Mouse (Mus musculus): ENCODE measurements around the gene G6pc2.

G6pc2 gene

DNA sequence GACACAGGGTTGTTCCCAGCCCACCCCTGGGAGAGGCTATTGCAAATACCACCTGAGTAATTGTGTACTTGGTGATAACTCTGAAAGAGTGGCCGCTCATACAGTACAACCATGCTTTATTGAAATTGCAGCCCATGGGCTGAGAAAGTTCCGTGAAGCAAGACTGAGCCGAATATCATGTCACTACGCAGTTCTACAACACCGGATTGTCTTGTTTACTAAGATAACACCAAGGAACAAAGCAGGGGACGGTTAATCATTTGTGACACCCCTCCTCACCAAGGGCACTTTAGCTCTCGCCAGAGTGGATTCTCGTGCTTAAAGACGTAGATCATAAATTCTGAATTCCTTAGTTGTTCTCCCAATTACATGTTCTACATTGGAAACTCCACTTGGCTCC lies 28.4 kb downstream of the G6pc2 start:
- no peak for DNase-seq (ENCODE audit: low spot score)

DNA sequence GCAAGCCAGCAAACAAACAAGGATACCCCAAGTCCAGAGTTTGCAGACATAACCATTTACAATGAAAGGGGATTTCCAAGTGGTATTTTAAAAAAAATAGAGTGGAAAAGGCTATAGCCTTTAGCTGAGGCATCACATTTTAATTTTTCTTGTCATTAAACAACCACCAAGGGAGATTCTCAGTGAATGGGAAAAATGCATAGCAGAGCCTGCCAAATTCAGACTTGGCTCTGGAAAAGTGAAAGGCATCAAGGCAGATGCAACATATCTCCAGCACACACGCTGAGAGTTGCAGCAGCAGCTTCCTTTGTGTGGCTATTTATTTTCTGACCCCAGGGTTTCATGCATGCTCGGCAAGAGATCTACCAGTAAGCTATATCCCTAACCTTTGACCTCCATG lies 34.1 kb downstream of the G6pc2 start:
- DNase-seq (ENCODE audit: low spot score) = no peak

DNA sequence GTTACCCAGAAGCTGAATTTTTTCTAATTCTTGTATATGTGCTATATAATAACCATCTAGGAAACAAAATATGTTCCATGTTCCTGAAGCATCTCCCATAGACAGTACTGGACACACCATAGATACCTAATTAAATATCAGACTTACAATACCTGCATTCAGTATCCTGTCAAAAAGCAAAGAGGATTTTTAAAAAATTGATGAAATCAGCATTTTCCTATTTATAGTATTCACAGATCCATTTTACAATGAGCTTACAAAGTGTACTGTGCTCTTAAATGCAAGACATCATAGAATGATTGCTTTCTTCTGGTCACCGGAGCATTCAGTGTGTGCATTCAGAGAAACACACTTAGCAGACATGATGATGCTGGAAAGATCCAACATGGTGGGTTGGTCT lies 36.2 kb downstream of the G6pc2 start:
- no peak for DNase-seq (ENCODE audit: low spot score)

DNA sequence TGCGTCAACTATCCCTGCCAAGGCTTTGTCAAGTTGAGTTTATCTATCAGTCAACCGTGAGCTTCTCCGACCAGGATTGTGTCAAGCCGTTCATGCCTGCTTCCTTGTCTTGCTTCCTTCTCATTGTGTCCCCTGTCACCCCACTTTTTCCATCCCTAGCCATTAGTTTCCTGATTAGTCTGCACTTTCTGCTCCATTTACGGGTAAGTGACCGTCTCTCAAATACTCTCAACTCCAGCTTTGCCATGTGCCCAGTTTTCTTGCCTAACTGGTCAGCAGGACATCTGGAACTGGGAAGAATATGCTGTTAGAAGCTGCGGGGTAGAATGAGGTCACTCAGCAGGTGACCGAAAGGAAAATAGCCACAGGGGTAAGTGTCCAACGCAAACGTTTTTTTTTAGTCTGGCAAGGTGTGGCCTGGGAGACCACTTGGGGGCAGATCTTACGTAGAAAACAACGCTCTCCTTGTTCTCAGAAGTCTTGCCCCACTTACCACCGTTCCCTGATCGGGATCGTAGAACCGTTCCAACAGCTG lies 37.4 kb downstream of the G6pc2 start:
- no peak for DNase-seq (ENCODE audit: low spot score)

DNA sequence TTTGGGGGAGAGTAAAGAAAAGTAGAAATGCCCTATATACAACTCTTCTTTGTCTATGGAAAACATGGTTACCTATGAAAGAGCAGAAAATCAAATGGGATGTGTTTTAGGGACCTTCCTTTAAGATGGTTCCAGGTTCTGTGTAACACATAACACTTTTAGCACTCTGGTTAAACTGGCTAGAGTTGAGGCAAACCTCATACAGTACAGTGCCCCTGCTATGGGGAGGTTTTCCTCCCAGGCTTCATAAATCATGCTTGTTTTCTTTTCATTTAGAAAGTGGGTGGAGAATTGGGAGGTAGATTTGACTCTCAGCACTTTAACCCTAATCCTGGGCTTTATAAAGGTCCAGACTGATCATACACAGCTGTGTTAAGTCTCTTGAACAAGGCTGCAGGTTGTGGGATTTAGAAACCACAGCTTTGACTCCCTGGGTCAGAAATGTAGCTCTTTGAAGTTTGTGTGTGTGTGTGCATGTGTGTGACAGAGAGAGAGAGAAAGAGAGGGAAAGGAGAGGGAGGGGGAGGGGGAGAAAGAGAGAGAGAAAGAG lies 53.3 kb downstream of the G6pc2 start:
- DNase-seq (ENCODE audit: low spot score) = no peak

DNA sequence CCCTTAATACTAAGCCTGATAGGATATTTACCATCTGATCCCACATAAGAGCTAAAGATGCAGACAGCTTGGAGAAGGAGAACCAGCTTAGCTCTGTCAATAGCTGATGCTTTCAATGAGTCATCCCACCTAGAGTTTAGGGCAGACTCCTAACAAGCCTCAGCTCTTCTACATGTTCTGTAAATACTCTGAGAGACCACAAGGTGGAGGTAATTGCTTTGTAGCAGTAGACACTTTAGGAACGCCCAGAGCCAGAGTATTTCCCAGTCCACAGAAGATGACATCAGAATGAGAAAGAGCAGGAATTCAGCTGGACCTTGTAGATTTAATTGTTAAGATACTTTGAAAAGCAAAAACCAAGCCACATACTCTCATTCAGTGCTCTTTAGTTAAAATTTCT lies 65.0 kb downstream of the G6pc2 start:
- DNase-seq (ENCODE audit: low spot score) = no peak
